Mouse (Mus musculus) retina, postnatal 1 day (tissue): ENCODE results near the gene Fignl1.

ENCODE experiments used
- DNase-seq: peaks from one replicate; pipeline ENCODE4 v3.0.0-alpha.2; 2012

The Fignl1 gene

DNA sequence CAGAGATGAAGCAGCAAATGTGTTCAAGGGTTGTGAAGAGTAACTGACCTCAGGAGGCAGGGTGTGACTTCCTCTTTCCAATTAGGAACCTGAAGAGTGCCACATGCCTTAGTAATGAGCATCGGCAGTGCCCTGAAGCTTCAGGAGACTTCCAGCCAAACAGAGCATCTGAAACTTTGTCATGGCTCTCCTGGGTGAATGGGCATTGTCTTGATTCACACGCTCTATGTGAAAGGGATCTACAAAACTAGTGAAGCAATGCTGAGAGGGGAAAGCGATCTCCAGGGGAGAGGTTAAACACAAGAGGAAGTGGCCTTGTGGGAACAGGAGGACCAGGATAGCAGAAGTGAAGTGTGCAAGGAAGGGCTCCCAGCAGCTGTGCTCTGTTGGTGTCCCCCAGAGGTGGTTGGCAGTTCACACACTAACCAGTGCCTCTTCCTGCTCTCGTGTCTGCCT lies 45.5 kb downstream of the Fignl1 start:
- no peak for DNase-seq

DNA sequence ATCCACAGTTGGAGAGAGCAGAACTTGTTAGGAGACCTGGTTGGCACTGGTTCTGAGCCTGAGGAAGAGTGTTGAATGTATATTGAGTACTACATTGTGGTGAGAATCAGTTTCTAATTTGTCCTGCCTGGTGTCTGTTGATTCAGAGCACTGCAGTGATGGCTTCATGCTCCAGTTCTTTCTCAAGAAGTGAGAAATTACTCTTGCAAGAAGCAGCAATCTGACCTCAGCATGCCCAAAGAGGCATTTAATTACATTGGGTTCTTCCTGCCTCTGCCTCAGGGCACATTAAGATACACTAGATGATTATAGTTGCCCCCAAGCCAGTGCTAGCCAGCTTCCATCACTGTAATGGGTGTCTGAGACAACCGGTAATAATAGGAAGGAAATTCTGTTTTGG lies 49.9 kb downstream of the Fignl1 start:
- no peak for DNase-seq

DNA sequence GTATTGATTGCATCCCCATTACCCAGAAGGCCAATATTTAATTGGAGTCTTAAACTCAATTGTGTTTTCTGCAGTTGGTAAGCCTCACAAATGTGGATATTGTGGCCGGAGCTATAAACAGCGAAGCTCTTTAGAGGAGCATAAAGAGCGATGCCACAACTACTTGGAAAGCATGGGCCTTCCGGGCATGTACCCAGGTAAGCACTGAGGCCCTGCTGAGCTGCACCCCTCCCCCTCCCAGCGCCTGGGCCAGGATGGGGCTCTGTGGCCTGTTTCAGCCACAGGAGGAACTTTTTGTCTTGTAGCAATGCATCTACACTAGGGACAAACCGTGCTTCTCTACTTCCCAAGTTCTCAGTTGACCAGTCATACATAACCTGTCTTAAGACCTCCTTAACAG lies 50.6 kb downstream of the Fignl1 start:
- no peak for DNase-seq

DNA sequence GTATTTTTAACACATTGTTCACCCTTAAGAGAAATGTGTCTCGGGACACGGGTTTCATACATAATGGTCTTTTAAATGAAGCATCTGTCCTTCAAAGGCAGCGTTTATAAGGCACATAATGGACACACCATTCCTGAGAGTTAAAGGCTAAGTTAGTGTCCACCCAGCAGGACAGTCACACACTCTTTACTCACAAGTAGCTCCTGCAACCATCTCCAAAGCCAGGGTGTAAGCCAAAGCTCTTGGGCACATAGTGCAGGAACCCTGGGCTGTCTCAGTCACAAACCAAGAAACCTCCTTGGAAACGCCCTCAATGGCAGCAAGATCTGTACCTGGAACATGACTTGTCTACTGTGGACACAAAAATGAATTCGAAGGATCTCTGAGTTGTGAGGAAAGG lies 55.9 kb downstream of the Fignl1 start:
- DNase-seq: no peak

DNA sequence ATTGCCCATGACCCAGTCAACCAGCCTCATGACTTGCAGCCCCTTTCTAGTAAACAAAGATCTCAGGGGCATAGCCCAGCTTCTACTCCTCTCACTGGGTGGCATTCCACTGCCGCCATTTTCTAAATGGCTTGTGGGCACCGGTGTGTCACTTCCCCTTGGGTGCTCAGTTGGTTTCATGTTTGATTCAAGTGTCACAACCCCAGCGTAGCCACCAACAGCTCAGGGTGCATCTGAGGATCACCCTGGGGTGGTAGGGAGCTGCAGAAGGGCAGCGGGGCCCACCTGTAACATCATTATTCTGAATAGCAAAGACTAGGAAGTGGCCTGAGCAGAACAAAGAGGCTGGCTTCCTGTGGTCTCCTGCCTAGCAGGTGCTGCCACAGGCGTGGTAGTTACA lies 57.7 kb downstream of the Fignl1 start:
- no peak for DNase-seq

DNA sequence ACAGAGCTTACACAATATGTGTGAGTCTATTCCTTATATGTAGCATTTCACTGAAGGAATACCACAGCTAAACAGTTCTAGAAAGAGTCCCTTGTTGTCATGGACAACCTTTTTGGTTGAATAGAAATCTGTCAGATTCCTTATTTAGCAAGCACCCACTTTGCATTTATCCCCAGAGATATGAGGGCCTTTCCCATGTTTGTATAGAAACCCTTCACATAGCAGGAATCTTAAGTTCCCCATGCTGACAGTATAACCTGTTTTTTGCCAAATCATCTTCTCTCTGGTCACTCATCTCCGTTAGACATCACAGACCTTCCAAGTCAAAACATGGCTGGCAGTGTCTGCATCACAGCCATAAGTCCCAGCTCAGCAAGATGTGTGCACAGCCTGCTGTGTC lies 64.5 kb downstream of the Fignl1 start:
- DNase-seq: no peak

DNA sequence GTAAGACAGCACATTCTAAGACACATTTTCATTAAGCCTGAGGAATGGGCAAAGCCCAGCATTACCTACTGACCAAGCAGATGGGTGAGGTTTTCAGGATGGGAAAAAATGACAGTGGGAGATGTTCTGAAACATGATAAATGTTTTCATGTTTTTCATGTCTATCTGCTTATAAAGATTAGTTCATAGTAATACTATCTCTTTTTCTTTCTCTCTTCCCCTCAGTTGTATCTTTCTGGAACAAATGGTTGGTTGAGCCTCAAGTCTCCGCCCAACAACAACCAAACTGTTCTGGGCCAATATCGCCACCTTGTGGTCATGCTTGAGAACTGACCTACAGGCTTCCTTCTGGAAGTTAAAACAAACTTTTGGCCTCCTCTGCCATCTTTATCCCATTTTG lies 66.1 kb downstream of the Fignl1 start:
- DNase-seq: peak; percentile 20

DNA sequence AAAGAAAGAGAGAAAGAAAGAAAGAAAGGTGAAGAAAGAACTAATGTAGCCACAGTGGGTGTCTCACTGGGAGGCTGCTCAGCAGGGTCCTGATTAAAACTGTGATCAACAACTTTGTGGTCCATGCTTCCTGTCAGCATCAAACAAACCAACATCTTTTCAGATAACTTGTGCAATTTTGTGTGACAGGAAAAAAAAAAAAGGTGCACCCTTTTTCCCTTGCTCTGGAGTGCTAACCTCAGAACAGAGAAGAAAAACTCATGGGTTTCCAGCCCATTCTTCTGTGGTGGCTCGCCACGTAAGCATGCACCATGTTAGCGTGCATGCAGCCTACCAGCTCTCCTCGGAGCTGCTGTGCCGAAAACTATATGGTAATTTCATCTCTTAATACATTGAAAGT lies 67.2 kb downstream of the Fignl1 start:
- DNase-seq: no peak

DNA sequence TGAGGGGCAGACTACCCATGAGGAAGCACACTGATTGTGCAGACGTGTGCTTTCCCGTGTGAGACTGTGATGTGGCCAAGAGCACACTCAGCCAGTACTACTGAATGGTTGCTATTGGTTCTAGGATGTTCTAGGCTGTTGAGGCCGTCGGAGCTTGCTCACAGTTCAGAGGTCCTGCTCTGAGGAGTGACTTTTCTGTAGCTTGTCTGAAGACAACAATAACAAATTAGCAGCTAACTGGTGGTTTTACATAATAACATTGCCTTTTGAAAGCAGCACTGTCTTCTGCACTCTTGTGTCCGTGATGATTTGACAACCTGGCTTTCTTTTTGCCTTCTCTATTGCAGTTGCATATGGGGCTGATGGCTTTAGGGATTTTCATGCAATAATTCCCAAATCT lies 68.2 kb downstream of the Fignl1 start:
- no peak for DNase-seq

DNA sequence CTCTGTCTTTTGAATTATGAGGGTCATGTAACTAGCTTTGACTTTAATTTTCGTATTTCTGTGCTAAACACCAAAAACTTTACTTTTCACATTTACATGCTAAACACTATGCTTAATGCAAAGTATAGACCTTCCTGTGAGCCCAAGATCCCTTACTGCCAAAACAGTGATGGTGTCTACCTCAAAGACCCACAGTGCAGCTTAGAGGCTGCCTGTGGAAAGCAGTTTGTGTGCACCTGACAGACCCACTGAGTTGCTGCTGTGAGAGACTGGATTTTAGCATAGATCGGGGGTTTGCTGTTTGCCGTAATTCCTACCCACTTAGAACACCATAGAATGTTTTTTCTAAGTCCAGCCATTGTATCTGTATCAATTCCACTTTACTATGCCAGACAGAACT lies 69.7 kb downstream of the Fignl1 start:
- no peak for DNase-seq

DNA sequence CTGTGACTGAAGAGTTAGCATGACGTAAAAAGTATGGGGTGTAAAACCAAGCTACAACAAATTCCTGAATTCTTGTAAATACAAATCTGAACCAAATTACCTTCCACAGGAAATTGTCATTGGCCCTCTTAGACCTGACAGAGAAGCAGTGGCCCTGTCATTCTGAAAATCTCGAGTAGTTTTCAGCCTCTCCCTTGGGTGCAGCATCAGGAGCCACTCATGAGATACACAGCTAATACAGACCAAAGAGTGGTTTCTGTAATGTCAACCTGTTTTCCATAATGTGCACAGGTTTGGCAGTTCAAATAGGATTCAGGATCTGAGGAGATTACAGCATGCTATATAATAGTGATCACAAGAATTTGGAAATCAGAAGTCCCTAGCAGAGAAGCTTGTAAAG lies 71.2 kb downstream of the Fignl1 start:
- no peak for DNase-seq
